Mouse (Mus musculus) testis, adult 2 months (tissue): ENCODE measurements around the gene Pecam1. TPM values are rescaled to one million over a fixed set of nuclear protein-coding genes. Genes with fewer than 3 reads are reported as not detected.

Experiments
- H3K27ac ChIP-seq: fragments of 200-500 bp; 2 replicates; pipeline ENCODE4 v1.5.1; 2012; ENCODE audit warnings: low read depth, low read length; ENCODE audit not compliant: control insufficient read depth, insufficient read depth
- H3K27me3 ChIP-seq: fragments of 200-500 bp; 2 replicates; pipeline ENCODE4 v1.6.1; 2012; ENCODE audit warnings: mild to moderate bottlenecking, low read length, moderate library complexity; ENCODE audit not compliant: control insufficient read depth, insufficient read depth
- H3K36me3 ChIP-seq: fragments of 200-500 bp; 2 replicates; pipeline ENCODE4 v1.6.1; 2012; ENCODE audit warnings: mild to moderate bottlenecking, low read length; ENCODE audit not compliant: control insufficient read depth, insufficient read depth
- H3K4me1 ChIP-seq: fragments of 200-500 bp; 2 replicates; pipeline ENCODE4 v1.6.1; 2012; ENCODE audit warnings: low read length; ENCODE audit not compliant: control insufficient read depth, insufficient read depth
- H3K4me3 ChIP-seq: fragments of 200-500 bp; 2 replicates; pipeline ENCODE4 v1.5.1; 2012; ENCODE audit warnings: low read depth, mild to moderate bottlenecking, low read length, moderate library complexity, mixed read lengths; ENCODE audit not compliant: control insufficient read depth
- CTCF ChIP-seq: fragments of 200-500 bp; IDR thresholded peaks from 2 replicates; pipeline ENCODE4 v1.5.1; 2012; ENCODE audit warnings: low read depth, mild to moderate bottlenecking, inconsistent platforms, low read length, moderate library complexity; ENCODE audit not compliant: control insufficient read depth, insufficient read depth, insufficient replicate concordance
- POLR2A ChIP-seq: fragments of 200-500 bp; IDR thresholded peaks from 2 replicates; pipeline ENCODE4 v1.6.1; 2012; ENCODE audit warnings: low read depth, mild to moderate bottlenecking, inconsistent platforms, low read length, moderate library complexity; ENCODE audit not compliant: control insufficient read depth
- polyA plus RNA-seq: library from polyadenylated mRNA; depleted of rRNA; stranded (reverse); fragments of >200 nt; gene quantifications from 2 replicates; pipeline ENCODE4 v1.2.3, GENCODE M21; 2012

Pecam1 gene
- polyA plus RNA-seq, 1 experiment = 1.6 TPM

DNA sequence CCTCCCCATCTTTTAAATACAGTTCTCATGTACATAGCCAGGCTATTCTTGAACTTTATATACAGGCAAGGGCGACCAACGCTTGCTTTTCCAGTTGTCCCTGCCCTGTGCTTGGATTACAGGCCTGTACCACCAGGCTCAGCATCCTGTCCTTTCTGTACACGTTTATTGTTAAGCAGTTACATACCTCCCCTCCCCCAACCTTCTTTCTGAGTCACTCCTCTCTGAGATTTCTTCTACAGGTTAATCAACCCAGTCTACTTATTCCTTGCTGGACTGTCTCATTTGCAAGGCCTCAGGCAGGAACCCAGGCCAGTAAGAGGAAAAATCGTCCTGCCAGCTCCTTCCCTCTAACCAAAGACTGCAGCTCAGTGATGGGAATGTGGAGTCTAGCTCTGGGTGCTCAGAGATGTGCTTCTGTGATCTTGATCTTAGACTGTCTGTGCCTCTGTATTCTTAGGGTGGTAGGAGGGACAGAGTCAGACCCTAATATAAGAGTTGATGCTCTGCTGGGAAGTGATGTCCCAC is 79.4 kb downstream of the Pecam1 start:
- Histone ChIP-seq H3K4me1 (peaks cover 4% of the 10 kb centered on the region), H3K4me3 (no peak overlapping the region), H3K36me3 (no peaks in the 10 kb centered on the region), H3K27ac (no peak overlapping the region), H3K27me3 (no peaks in the 10 kb centered on the region)
- TF ChIP-seq CTCF = no peak
- TF ChIP-seq POLR2A = no peak

GRCm38 (mm10) chr11:106670266-106670665 is 80.2 kb downstream of the Pecam1 start:
- no peaks in the 10 kb centered on the region for H3K27me3 ChIP-seq
- H3K27ac ChIP-seq = no peak overlapping the region
- no peak overlapping the region for H3K4me3 ChIP-seq
- peaks cover 4% of the 10 kb centered on the region for H3K4me1 ChIP-seq
- H3K36me3 ChIP-seq = no peaks in the 10 kb centered on the region
- TF ChIP-seq POLR2A (no peak), CTCF (no peak)

DNA sequence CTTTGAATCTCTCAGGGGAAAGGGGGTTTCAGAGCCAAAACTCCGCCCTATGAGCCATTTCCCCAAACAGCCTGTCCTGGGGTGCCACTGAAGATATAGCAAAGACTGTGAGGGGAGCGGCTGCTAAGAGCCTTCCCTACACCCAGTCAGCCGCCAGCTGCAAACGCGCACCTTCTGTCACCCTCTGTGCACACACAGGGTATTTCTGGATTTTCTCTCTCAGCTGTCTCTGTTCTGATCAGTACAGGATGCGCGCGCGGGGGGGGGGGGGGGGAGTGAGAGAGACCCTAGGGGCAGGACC is 80.6 kb downstream of the Pecam1 start:
- Histone ChIP-seq H3K4me3 (no peak overlapping the region), H3K27ac (no peak overlapping the region), H3K27me3 (no peaks in the 10 kb centered on the region), H3K4me1 (peaks cover under 1% of the 10 kb centered on the region), H3K36me3 (no peaks in the 10 kb centered on the region)
- TF ChIP-seq CTCF (no peak), POLR2A (no peak)

DNA sequence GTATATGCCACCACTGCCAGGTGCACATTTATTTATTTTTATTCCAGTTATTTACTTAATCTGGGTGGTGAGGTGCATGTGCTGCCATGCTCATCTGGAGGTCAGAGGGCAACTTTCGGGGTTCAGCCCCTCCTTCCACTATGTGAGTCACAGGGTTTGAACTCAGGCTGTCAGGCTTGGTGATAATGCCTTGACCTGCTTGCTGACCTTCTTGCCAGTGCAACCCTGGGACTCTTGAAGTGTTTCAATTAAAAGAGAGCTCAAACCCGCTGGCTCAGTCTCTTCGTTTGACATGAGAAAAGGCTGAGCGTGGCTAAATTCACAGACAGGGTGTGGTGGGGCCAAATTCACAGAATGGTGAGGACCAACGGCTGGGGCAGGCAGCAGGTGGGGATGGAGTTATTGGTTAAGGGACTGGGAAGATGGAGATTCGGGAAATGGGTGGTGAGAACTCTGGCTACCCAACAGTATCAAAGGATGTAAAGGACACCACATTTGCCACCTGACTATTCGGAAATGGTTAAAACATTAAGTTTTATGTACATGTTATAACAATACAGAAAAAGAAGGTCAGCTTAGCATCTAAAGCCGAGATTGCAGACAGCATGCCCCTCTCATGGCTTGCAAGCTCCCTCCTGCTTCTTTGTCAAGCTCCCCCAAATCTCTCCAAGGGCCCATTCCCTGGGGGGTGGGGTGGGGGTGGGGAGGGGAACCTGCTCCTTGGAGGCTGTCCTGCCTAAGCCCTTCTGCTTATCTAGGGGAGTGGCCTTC is 81.1 kb downstream of the Pecam1 start:
- Histone ChIP-seq H3K36me3 (no peaks in the 10 kb centered on the region), H3K27ac (no peak overlapping the region), H3K4me3 (no peak overlapping the region), H3K27me3 (no peaks in the 10 kb centered on the region), H3K4me1 (no peaks in the 10 kb centered on the region; the same call in 1 of the 2 replicates)
- TF ChIP-seq CTCF (no peak), POLR2A (no peak)

DNA sequence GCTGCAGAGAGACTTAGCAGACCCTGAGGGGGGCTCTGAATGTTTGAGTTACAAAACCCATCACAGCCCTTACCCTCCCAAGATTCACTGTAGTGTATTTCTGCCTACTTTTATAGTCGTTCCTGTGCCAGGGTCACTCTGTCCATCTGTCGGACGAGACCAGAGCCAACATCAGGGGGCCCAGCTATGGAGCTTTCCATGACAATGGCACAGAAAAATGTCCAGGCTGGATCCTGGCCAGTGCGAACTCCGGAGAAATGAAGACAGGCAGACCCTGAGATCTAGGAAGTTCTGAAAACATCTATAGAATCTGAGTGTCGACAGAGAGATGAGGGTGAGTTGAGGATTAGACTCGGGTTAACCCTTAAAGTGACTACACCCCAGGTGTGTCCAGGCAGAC is 82.1 kb downstream of the Pecam1 start:
- Histone ChIP-seq H3K4me1 (no peaks in the 10 kb centered on the region; the same call in 1 of the 2 replicates), H3K27ac (no peak overlapping the region), H3K4me3 (no peak overlapping the region), H3K27me3 (no peaks in the 10 kb centered on the region), H3K36me3 (no peaks in the 10 kb centered on the region)
- no peak for TF ChIP-seq POLR2A
- no peak for TF ChIP-seq CTCF

DNA sequence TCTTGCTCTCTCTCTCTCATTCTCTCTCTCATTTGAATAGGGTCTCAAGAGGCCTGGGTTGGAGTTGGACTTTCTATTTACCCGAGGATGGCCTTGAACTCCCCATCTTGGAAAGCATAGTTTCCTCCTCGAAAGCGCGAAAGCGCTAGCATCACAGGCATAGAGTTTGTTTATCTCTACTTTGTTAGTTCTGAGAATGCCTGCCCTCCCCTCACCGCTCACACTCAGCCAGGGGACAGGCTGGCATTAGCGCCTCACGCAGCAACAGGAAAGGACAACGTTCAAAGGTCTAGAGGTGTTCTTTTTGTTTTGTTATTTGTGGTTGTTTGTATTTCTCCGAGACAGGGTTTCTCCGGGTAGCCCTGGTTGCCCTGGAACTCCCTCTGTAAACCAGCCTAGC is 82.6 kb downstream of the Pecam1 start:
- no peaks in the 10 kb centered on the region for H3K36me3 ChIP-seq
- no peak overlapping the region for H3K27ac ChIP-seq
- H3K27me3 ChIP-seq = no peaks in the 10 kb centered on the region
- no peaks in the 10 kb centered on the region; the same call in 1 of the 2 replicates for H3K4me1 ChIP-seq
- no peak overlapping the region for H3K4me3 ChIP-seq
- TF ChIP-seq CTCF (no peak), POLR2A (no peak)

DNA sequence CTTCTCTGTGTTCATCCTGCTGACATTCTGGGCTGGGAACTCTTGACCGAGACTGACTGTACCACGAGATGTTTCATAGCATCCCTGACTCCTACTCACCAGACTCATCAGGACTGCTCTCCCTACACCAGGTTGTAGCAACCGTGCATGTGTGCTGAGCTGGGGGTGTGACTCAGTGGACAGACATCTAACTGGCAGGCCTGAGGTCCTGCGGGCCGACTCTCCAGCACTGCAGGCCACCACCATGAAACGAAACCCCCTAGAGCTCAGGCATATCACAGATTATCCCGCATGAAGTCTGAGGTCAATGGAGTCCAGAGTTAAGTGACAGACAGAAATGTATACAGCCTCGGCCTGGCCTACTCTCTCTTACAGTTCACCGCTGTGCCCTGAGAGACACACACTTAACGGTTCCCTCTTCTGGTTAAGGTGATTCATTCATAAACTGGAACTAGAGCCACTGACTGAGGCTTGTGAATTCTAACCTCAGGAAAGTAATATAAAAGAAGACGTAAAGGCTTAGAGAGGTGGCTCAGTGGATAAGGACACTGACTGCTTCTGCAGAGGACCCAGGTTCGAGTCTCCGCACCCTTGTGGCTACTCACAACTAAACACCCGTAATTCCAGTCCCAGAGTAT is 83.8 kb downstream of the Pecam1 start:
- TF ChIP-seq POLR2A (no peak), CTCF (no peak)
- H3K36me3 ChIP-seq = no peaks in the 10 kb centered on the region
- H3K4me3 ChIP-seq = no peak overlapping the region
- no peaks in the 10 kb centered on the region; the same call in 1 of the 2 replicates for H3K4me1 ChIP-seq
- no peaks in the 10 kb centered on the region for H3K27me3 ChIP-seq
- H3K27ac ChIP-seq = no peak overlapping the region
